Mouse (Mus musculus) ZHBTc4 (cell line): ENCODE measurements around the gene Psmb8.
A peak's percentile ranks its signal among the peaks of the same experiment; 100 is the strongest.

Experiments used
- DNase-seq: peaks from one replicate; pipeline ENCODE4 v3.0.0-alpha.2; 2011; ENCODE audit warnings: low read depth, low spot score

Psmb8 gene

DNA sequence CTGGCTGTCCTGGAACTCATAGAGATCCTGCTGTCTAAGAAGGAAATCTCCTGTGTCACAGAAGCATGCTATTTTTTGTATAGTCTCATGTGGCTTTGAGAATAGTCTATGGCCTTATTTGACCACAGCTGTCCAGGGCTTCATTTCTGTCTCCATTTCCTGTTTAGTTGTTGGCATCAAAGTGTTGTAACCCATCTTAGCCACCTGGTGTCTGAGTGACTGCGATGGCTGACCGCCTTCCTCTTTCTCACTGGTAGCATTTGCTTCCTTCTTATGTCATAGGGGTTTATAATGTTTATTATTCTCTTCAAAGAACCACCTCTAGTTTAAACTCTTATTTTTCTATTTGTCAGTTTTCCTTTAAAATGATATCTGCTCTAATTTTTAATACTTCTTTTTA is 51.2 kb downstream of the Psmb8 start:
- DNase-seq: no peak

- no peak for DNase-seq
Measured at GRCm38 (mm10) chr17:34249361-34249760, 51.8 kb downstream of the Psmb8 start.

- peak; percentile 62 for DNase-seq
Measured at GRCm38 (mm10) chr17:34249878-34250277, 52.4 kb downstream of the Psmb8 start.
